Mouse (Mus musculus) retina, postnatal 7 days (tissue): ENCODE measurements around the gene Slc22a12.

ENCODE experiments used
- DNase-seq: peaks from one replicate; pipeline ENCODE4 v3.0.0-alpha.2; 2012; ENCODE audit warnings: low read depth, low spot score

Gene Slc22a12

GRCm38 (mm10) chr19:6541521-6541920 lies 1.3 kb downstream of the Slc22a12 start:
- DNase-seq = no peak

- no peak for DNase-seq
Observed at GRCm38 (mm10) chr19:6540191-6540590, 2.6 kb downstream of the Slc22a12 start.

GRCm38 (mm10) chr19:6539592-6539991 lies 3.2 kb downstream of the Slc22a12 start:
- no peak for DNase-seq

- DNase-seq = no peak
Observed at GRCm38 (mm10) chr19:6538546-6538945, 4.3 kb downstream of the Slc22a12 start.

- no peak for DNase-seq
Observed at GRCm38 (mm10) chr19:6537526-6537925, 5.3 kb downstream of the Slc22a12 start.

GRCm38 (mm10) chr19:6536696-6537095 lies 6.1 kb downstream of the Slc22a12 start:
- DNase-seq = no peak

GRCm38 (mm10) chr19:6536201-6536600 lies 6.6 kb downstream of the Slc22a12 start:
- no peak for DNase-seq

GRCm38 (mm10) chr19:6534118-6534415 lies 8.8 kb downstream of the Slc22a12 start:
- DNase-seq = no peak

GRCm38 (mm10) chr19:6533290-6534117 lies 9.3 kb downstream of the Slc22a12 start:
- DNase-seq = no peak

GRCm38 (mm10) chr19:6532656-6533055 lies 10.2 kb downstream of the Slc22a12 start:
- no peak for DNase-seq

- no peak for DNase-seq
Observed at GRCm38 (mm10) chr19:6531832-6532471, 10.9 kb downstream of the Slc22a12 start.

GRCm38 (mm10) chr19:6531011-6531631 lies 11.7 kb downstream of the Slc22a12 start:
- DNase-seq = no peak

GRCm38 (mm10) chr19:6530359-6530758 lies 12.5 kb downstream of the Slc22a12 start:
- DNase-seq = no peak

- peak; percentile 48 for DNase-seq
Observed at GRCm38 (mm10) chr19:6529265-6529985, 13.4 kb downstream of the Slc22a12 start.

- DNase-seq = no peak
Observed at GRCm38 (mm10) chr19:6527839-6528531, 14.8 kb downstream of the Slc22a12 start.

GRCm38 (mm10) chr19:6527439-6527838 lies 15.4 kb downstream of the Slc22a12 start:
- DNase-seq = no peak

- no peak for DNase-seq
Observed at GRCm38 (mm10) chr19:6526010-6526409, 16.8 kb downstream of the Slc22a12 start.

GRCm38 (mm10) chr19:6525023-6525422 lies 17.8 kb downstream of the Slc22a12 start:
- DNase-seq = no peak

GRCm38 (mm10) chr19:6522289-6522688 lies 20.5 kb downstream of the Slc22a12 start:
- DNase-seq = no peak

GRCm38 (mm10) chr19:6521630-6522029 lies 21.2 kb downstream of the Slc22a12 start:
- no peak for DNase-seq

- no peak for DNase-seq
Observed at GRCm38 (mm10) chr19:6519483-6519882, 23.3 kb downstream of the Slc22a12 start.

- DNase-seq = no peak
Observed at GRCm38 (mm10) chr19:6518601-6519000, 24.2 kb downstream of the Slc22a12 start.
